Mouse (Mus musculus) bone marrow, adult 2 months (tissue): ENCODE results near the gene Car4.

Source experiments
- CTCF ChIP-seq: fragments of 200-500 bp; IDR thresholded peaks from 2 replicates; pipeline ENCODE4 v1.5.1; 2011; ENCODE audit warnings: low read length, control low read depth; ENCODE audit not compliant: control insufficient read depth, insufficient read depth
- POLR2A ChIP-seq: fragments of 200-500 bp; IDR thresholded peaks from 2 replicates; pipeline ENCODE4 v1.6.1; 2011; ENCODE audit warnings: low read depth, mild to moderate bottlenecking, control low read depth, low read length, borderline replicate concordance; ENCODE audit not compliant: control insufficient read depth

- TF ChIP-seq POLR2A (no peak), CTCF (no peak)
These were observed 9.5 kb upstream of the Car4 start for GRCm38 (mm10) chr11:84948114-84948513.
